Comparison of ENCODE assay signal across 13 mouse cellular contexts in the genomic region with DNA sequence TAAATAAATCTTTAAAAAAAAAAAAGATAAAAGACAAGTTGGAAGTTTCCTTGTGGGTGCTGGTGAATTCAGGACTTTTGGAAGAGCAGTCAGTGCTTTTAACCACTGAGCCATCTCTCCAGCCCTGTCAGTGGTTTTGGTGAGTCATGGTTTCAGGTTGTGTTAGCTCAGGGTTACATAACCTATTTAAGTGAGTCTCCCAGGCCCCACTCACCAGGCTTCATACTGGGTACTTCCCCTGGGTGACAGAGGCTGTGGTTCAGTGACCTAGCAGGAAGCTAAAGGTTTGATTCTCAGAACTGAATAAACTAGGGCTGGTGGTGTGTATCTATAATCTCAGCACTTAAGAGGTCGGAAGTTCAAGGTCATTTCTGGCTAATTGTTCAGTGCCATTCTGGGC. TPM values are rescaled to one million over a fixed set of nuclear protein-coding genes. Genes with fewer than 3 reads are reported as not detected.
DNase-seq lines count a peak whose midpoint lies in the region; ATAC-seq and TF ChIP-seq lines count a peak whose summit lies in the region.
"Had no signal": no experiment of that assay in that cellular context is flagged by ENCODE, and none has a peak within 500 bp of the region (broad histone marks: within the 10 kb centered on the region; RNA-seq: fewer than 3 reads in every experiment).

No protein-coding gene starts in this region.

- TF ChIP-seq RAD21 in CH12.LX (IDR thresholded peaks at IDR 0.05; ENCODE audit: low read depth, low read length), result no peak

- H3K4me1 ChIP-seq in CH12.LX (ENCODE audit: control insufficient read depth in 1 of 2, insufficient read depth in 2 of 2), result peaks cover 12 to 36% of the 10 kb centered on the region in 2 experiments
- no peaks in the 10 kb centered on the region for H3K4me1 ChIP-seq in stomach, embryonic 15.5 days
- H3K4me1 ChIP-seq in forebrain, embryonic 10.5 days, result peaks cover 4% of the 10 kb centered on the region

- H3K9me3 ChIP-seq in CH12.LX (replicated peaks; ENCODE audit: low read length), result no peaks in the 10 kb centered on the region
- H3K9me3 ChIP-seq in stomach, embryonic 15.5 days, result no peaks in the 10 kb centered on the region
- H3K9me3 ChIP-seq in forebrain, embryonic 10.5 days, result no peaks in the 10 kb centered on the region
- H3K9me3 ChIP-seq: kidney, embryonic 15.5 days had no signal

- DNase-seq in adrenal gland, adult (ENCODE audit: inconsistent age in 2 of 2, low spot score in 1 of 2), result peak; percentile 79 to 85
- DNase-seq in adrenal gland, postnatal 25 days, result no peak
- peak; percentile 93 for DNase-seq in CH12.LX (ENCODE audit: extremely low read depth)
- DNase-seq in lung, postnatal 10 days, result peak; percentile 57
- DNase-seq in left cerebral cortex, adult 18-20 months (ENCODE audit: low spot score in 2 of 2), result no peak
- no peak for DNase-seq in forebrain, embryonic 10.5 days (ENCODE audit: extremely low spot score, low spot score)
- DNase-seq: cerebellum, postnatal 14 days; gastrocnemius, postnatal 14 days; heart, postnatal 36 days; right cerebral cortex, postnatal 4 days had no signal

- no peak overlapping the region; the same call in 1 of the 2 replicates for H3K4me2 ChIP-seq in CH12.LX (ENCODE audit: insufficient read depth, low read depth, poor library complexity, severe bottlenecking)
- H3K4me2 ChIP-seq in stomach, embryonic 15.5 days, result no peak overlapping the region
- H3K4me2 ChIP-seq: kidney, embryonic 15.5 days had no signal

- dilution Hi-C loops in CH12.LX (cut with MboI; ENCODE audit: extremely low pct_ligation_motif_present, extremely low pct_unique_long_range_greater_than_20kb, low sequenced_read_pairs), result no loop called here

- H3K27ac ChIP-seq in CH12.LX (ENCODE audit: insufficient read depth, low read depth), result peak overlapping the region; percentile 19; the same call in 1 of the 2 replicates
- H3K27ac ChIP-seq in stomach, embryonic 15.5 days, result no peak overlapping the region
- H3K27ac ChIP-seq in forebrain, embryonic 10.5 days, result no peak overlapping the region
- H3K27ac ChIP-seq: kidney, embryonic 15.5 days had no signal

- no peaks in the 10 kb centered on the region for H3K27me3 ChIP-seq in CH12.LX (replicated peaks)
- no peaks in the 10 kb centered on the region for H3K27me3 ChIP-seq in stomach, embryonic 15.5 days (replicated peaks)
- no peaks in the 10 kb centered on the region for H3K27me3 ChIP-seq in forebrain, embryonic 10.5 days (ENCODE audit: poor library complexity, severe bottlenecking)
- H3K27me3 ChIP-seq: kidney, embryonic 15.5 days had no signal

- H3K9ac ChIP-seq in CH12.LX (ENCODE audit: insufficient read depth, low read depth), result no peak overlapping the region
- H3K9ac ChIP-seq in stomach, embryonic 15.5 days, result no peak overlapping the region
- H3K9ac ChIP-seq: kidney, embryonic 15.5 days had no signal

- 0 out of 2 replicates have a peak, but pooled peaks have one; percentile 14 for ATAC-seq in stomach, embryonic 15.5 days (ENCODE audit: insufficient read depth, low FRiP score, low read depth)
- no peak for ATAC-seq in erythroblast, adult 5-6 weeks (replicated peaks; ENCODE audit: low FRiP score, poor library complexity, severe bottlenecking)

- peak; percentile 90 for TF ChIP-seq EP300 in CH12.LX (IDR thresholded peaks at IDR 0.05; ENCODE audit: low read length)

- in situ Hi-C loops in CH12.LX (cut with MboI; ENCODE audit: low pct_ligation_motif_present, low pct_unique_long_range_greater_than_20kb, low sequenced_read_pairs), result no loop called here

- no peak for TF ChIP-seq CTCF in CH12.LX (conservative IDR thresholded peaks at IDR 0.05 in 1 of 2, IDR thresholded peaks at IDR 0.05 in 1 of 2; ENCODE audit: low read depth in 2 of 2, low read length in 2 of 2)

- no peaks in the 10 kb centered on the region for H3K36me3 ChIP-seq in CH12.LX (replicated peaks in 1 of 2; ENCODE audit: control insufficient read depth in 1 of 2, insufficient read depth in 1 of 2, low read length in 1 of 2)
- H3K36me3 ChIP-seq in stomach, embryonic 15.5 days, result no peaks in the 10 kb centered on the region
- no peaks in the 10 kb centered on the region for H3K36me3 ChIP-seq in forebrain, embryonic 10.5 days (replicated peaks)
- H3K36me3 ChIP-seq: kidney, embryonic 15.5 days had no signal

- no peaks in the 10 kb centered on the region for H3K79me2 ChIP-seq in CH12.LX (replicated peaks; ENCODE audit: control insufficient read depth, extremely low read depth, insufficient read depth, poor library complexity, severe bottlenecking)

- H3K4me3 ChIP-seq in CH12.LX (replicated peaks in 1 of 3; ENCODE audit: low read depth in 2 of 3, low read length in 2 of 3, poor library complexity in 1 of 3), result no peak overlapping the region
- no peak overlapping the region for H3K4me3 ChIP-seq in stomach, embryonic 15.5 days (replicated peaks)
- H3K4me3 ChIP-seq in forebrain, embryonic 10.5 days, result no peak overlapping the region
- H3K4me3 ChIP-seq: kidney, embryonic 15.5 days had no signal

- 80% methylated on average over 1 of the region's 1 CpGs for whole genome bisulfite sequencing in stomach, embryonic 15.5 days
- WGBS in forebrain, embryonic 10.5 days, result 96% methylated on average over 1 of the region's 1 CpGs

- peak; percentile 36; the same call in 1 of the 2 replicates for TF ChIP-seq POLR2A in CH12.LX (IDR thresholded peaks at IDR 0.05; ENCODE audit: low read depth, low read length)

TF ChIP-seq in CH12.LX, 34 proteins besides CTCF, POLR2A, EP300 and RAD21:
- no peak for TF ChIP-seq CHD2 (IDR thresholded peaks at IDR 0.05; ENCODE audit: low read length)
- no peak for TF ChIP-seq MAX (IDR thresholded peaks at IDR 0.05; ENCODE audit: low read length)
- TF ChIP-seq SIN3A (IDR thresholded peaks at IDR 0.05; ENCODE audit: low read length), result 0 out of 2 replicates have a peak, but pooled peaks have one; percentile 56
- TF ChIP-seq MEF2A (IDR thresholded peaks at IDR 0.05; ENCODE audit: borderline replicate concordance, low read depth, low read length), result peak; percentile 81
- TF ChIP-seq ETS1 (conservative IDR thresholded peaks at IDR 0.05; ENCODE audit: low read depth, low read length), result peak; percentile 99
- TF ChIP-seq HCFC1 (IDR thresholded peaks at IDR 0.05; ENCODE audit: low read depth, low read length), result no peak
- peak; percentile 37; the same call in 1 of the 2 replicates for TF ChIP-seq GABPA (IDR thresholded peaks at IDR 0.05; ENCODE audit: insufficient replicate concordance, low read depth, low read length)
- TF ChIP-seq TBP (conservative IDR thresholded peaks at IDR 0.05; ENCODE audit: low read depth, low read length), result 0 out of 2 replicates have a peak, but pooled peaks have one; percentile 25
- 0 out of 2 replicates have a peak, but pooled peaks have one; percentile 33 for TF ChIP-seq BHLHE40 (IDR thresholded peaks at IDR 0.05; ENCODE audit: low read depth, low read length)
- TF ChIP-seq JUN (IDR thresholded peaks at IDR 0.05; ENCODE audit: insufficient read depth, low read depth, low read length), result peak; percentile 96
- peak; percentile 32; the same call in 1 of the 2 replicates for TF ChIP-seq MYC (IDR thresholded peaks at IDR 0.05; ENCODE audit: low read depth, low read length)
- TF ChIP-seq CHD1 (IDR thresholded peaks at IDR 0.05; ENCODE audit: low read depth, low read length), result no peak
- peak; percentile 92 for TF ChIP-seq MAFK (IDR thresholded peaks at IDR 0.05; ENCODE audit: insufficient replicate concordance, low read length)
- TF ChIP-seq POLR2AphosphoS2 (IDR thresholded peaks at IDR 0.05; ENCODE audit: low read depth, low read length), result no peak
- peak; percentile 92 for TF ChIP-seq JUND (conservative IDR thresholded peaks at IDR 0.05; ENCODE audit: low read depth, low read length)
- TF ChIP-seq TCF12 (IDR thresholded peaks at IDR 0.05; ENCODE audit: low read depth, low read length), result peak; percentile 50; the same call in 1 of the 2 replicates
- no peak for TF ChIP-seq E2F4 (IDR thresholded peaks at IDR 0.05; ENCODE audit: insufficient replicate concordance, low read depth, low read length)
- peak; percentile 95 for TF ChIP-seq IRF4 (IDR thresholded peaks at IDR 0.05; ENCODE audit: low read depth, low read length)

RNA-seq across cellular contexts. Expression of gene Smarca4, which starts 6.1 kb away (rescaled TPM):
- 87.3 and 87.4 TPM in 2 replicates for total RNA-seq in adrenal gland, postnatal 25 days (2021)
- total RNA-seq in CH12.LX (2012; rRNA removed), result 74.3 and 78.9 TPM in 2 replicates
- total RNA-seq in CH12.LX (2014; rRNA removed), result 30.7 and 33.8 TPM in 2 replicates
- polyA plus RNA-seq in CH12.LX (2012; ENCODE audit: insufficient read length, low read depth), result 76.1 and 86.2 TPM in 2 replicates
- polyA plus RNA-seq in stomach, embryonic 15.5 days (2015; fragmentation: Nextera tagmentation; extraction: Ambion mirVana), result 68.7 and 74.3 TPM in 2 replicates
- 100 to 1,000 TPM; 108 to 114 TPM for total RNA-seq in left cerebral cortex, adult 18-20 months (2021)
- 18.4 and 19.6 TPM in 2 replicates for total RNA-seq in erythroblast, adult 5-6 weeks (2015; ENCODE audit: low replicate concordance)
- 25.8 and 33.6 TPM in 2 replicates for total RNA-seq in erythroblast, adult 5-6 weeks (2017; ENCODE audit: low replicate concordance)
- polyA plus RNA-seq in forebrain, embryonic 10.5 days (2016; fragmentation: Nextera tagmentation; extraction: Ambion mirVana), result 147 and 149 TPM in 2 replicates

RNA-seq across cellular contexts. Expression of gene Yipf2, which starts 17.2 kb away (rescaled TPM):
- 27.5 and 40.2 TPM in 2 replicates for total RNA-seq in adrenal gland, postnatal 25 days (2021)
- total RNA-seq in CH12.LX (2012; rRNA removed) (13.6 and 17.5 TPM in 2 replicates), CH12.LX (2014; rRNA removed) (13.1 and 16.6 TPM in 2 replicates)
- polyA plus RNA-seq in CH12.LX (2012; ENCODE audit: insufficient read length, low read depth), result 17.0 and 21.2 TPM in 2 replicates
- 31.3 and 33.8 TPM in 2 replicates for polyA plus RNA-seq in stomach, embryonic 15.5 days (2015; fragmentation: Nextera tagmentation; extraction: Ambion mirVana)
- 10 to 100 TPM; 22.5 to 23.4 TPM for total RNA-seq in left cerebral cortex, adult 18-20 months (2021)
- total RNA-seq in erythroblast, adult 5-6 weeks (2015; ENCODE audit: low replicate concordance), result 1.3 and 2.3 TPM in 2 replicates
- 2.6 and 5.7 TPM in 2 replicates for total RNA-seq in erythroblast, adult 5-6 weeks (2017; ENCODE audit: low replicate concordance)
- polyA plus RNA-seq in forebrain, embryonic 10.5 days (2016; fragmentation: Nextera tagmentation; extraction: Ambion mirVana), result 19.0 and 20.4 TPM in 2 replicates

RNA-seq across cellular contexts. Expression of gene Timm29, which starts 17.3 kb away (rescaled TPM):
- total RNA-seq in adrenal gland, postnatal 25 days (2021), result 58.2 and 62.6 TPM in 2 replicates
- total RNA-seq in CH12.LX (2012; rRNA removed) (12.0 and 16.0 TPM in 2 replicates), CH12.LX (2014; rRNA removed) (19.1 and 19.5 TPM in 2 replicates)
- 29.6 and 34.6 TPM in 2 replicates for polyA plus RNA-seq in CH12.LX (2012; ENCODE audit: insufficient read length, low read depth)
- polyA plus RNA-seq in stomach, embryonic 15.5 days (2015; fragmentation: Nextera tagmentation; extraction: Ambion mirVana), result 25.4 and 29.9 TPM in 2 replicates
- total RNA-seq in left cerebral cortex, adult 18-20 months (2021), result 10 to 100 TPM; 51.8 to 55.1 TPM
- 11.1 and 16.7 TPM in 2 replicates for total RNA-seq in erythroblast, adult 5-6 weeks (2015; ENCODE audit: low replicate concordance)
- total RNA-seq in erythroblast, adult 5-6 weeks (2017; ENCODE audit: low replicate concordance), result 16.2 and 17.0 TPM in 2 replicates
- polyA plus RNA-seq in forebrain, embryonic 10.5 days (2016; fragmentation: Nextera tagmentation; extraction: Ambion mirVana), result 31.4 and 32.3 TPM in 2 replicates

Comparison
In these comparisons a context has a peak if more than half of its experiments do, and no peak if none do; other contexts are left out.
1. DNase-seq: peak in adrenal gland, adult (2 of 2), CH12.LX (single experiment) and lung, postnatal 10 days (single experiment); none in adrenal gland, postnatal 25 days (single experiment), left cerebral cortex, adult 18-20 months (0 of 2) and forebrain, embryonic 10.5 days (single experiment).